Mouse (Mus musculus): ENCODE results near the gene H2-DMb2. TPM values are rescaled to one million over a fixed set of nuclear protein-coding genes. Genes with fewer than 3 reads are reported as not detected.

Gene H2-DMb2
- total and polyA plus RNA-seq, 2 experiments from 2014 or later = 0.38 TPM; not detected in 1

- no peaks in the 10 kb centered on the region for H3K36me3 ChIP-seq (replicated peaks; ENCODE audit: control insufficient read depth, insufficient read depth, low read length)
- peak overlapping the region; percentile 55 for H3K9ac ChIP-seq (replicated peaks; ENCODE audit: low read depth, low read length)
- H3K4me3 ChIP-seq (ENCODE audit: low read depth, low read length) = peak overlapping the region; percentile 63
- 7% methylated on average over 11 of the region's 11 CpGs for WGBS
- peaks cover 52% of the 10 kb centered on the region for H3K27me3 ChIP-seq (ENCODE audit: control insufficient read depth, insufficient read depth, low read length)
- no peaks in the 10 kb centered on the region for H3K4me1 ChIP-seq (ENCODE audit: control insufficient read depth, insufficient read depth)
- H3K27ac ChIP-seq (ENCODE audit: low read depth) = no peak overlapping the region
- DNase-seq (ENCODE audit: low spot score) (no peak), ATAC-seq (ENCODE audit: insufficient read depth, low read depth) (no peak)
- H3K4me2 ChIP-seq (ENCODE audit: low read depth, low read length) = peak overlapping the region; percentile 74
- no peak for TF ChIP-seq EP300 (IDR thresholded peaks at IDR 0.05; ENCODE audit: low read depth)
- no peak for TF ChIP-seq CTCF (IDR thresholded peaks at IDR 0.05; ENCODE audit: low read depth)
- no peaks in the 10 kb centered on the region for H3K9me3 ChIP-seq (replicated peaks; ENCODE audit: control insufficient read depth, low read length)
Measured at GRCm38 (mm10) chr17:34198521-34198912, 55.4 kb downstream of the H2-DMb2 start.

- DNase-seq (ENCODE audit: low spot score) = no peak
- Histone ChIP-seq H3K27ac (ENCODE audit: low read depth) (no peak overlapping the region), H3K9me3 (replicated peaks; ENCODE audit: control insufficient read depth, low read length) (no peaks in the 10 kb centered on the region), H3K4me1 (ENCODE audit: control insufficient read depth, insufficient read depth) (no peaks in the 10 kb centered on the region), H3K36me3 (replicated peaks; ENCODE audit: control insufficient read depth, insufficient read depth, low read length) (no peaks in the 10 kb centered on the region), H3K27me3 (ENCODE audit: control insufficient read depth, insufficient read depth, low read length) (peaks cover 45% of the 10 kb centered on the region), H3K4me2 (ENCODE audit: low read depth, low read length) (peak overlapping the region; percentile 74; the same call in 1 of the 2 replicates), H3K4me3 (ENCODE audit: low read depth, low read length) (peak overlapping the region; percentile 63; the same call in 1 of the 2 replicates), H3K9ac (replicated peaks; ENCODE audit: low read depth, low read length) (no peak overlapping the region; the same call in 1 of the 2 replicates)
- TF ChIP-seq CTCF (IDR thresholded peaks at IDR 0.05; ENCODE audit: low read depth) = no peak
- WGBS = 70% methylated on average over 12 of the region's 12 CpGs
- ATAC-seq (ENCODE audit: insufficient read depth, low read depth) = no peak
Measured at GRCm38 (mm10) chr17:34199050-34199619, 56.0 kb downstream of the H2-DMb2 start.

GRCm38 (mm10) chr17:34200047-34200446 is 56.9 kb downstream of the H2-DMb2 start:
- Histone ChIP-seq H3K27me3 (ENCODE audit: control insufficient read depth, insufficient read depth, low read length) (peaks cover 40% of the 10 kb centered on the region), H3K27ac (ENCODE audit: low read depth) (no peak overlapping the region), H3K9ac (replicated peaks; ENCODE audit: low read depth, low read length) (no peak overlapping the region), H3K9me3 (replicated peaks; ENCODE audit: control insufficient read depth, low read length) (no peaks in the 10 kb centered on the region), H3K4me3 (ENCODE audit: low read depth, low read length) (no peak overlapping the region), H3K4me1 (ENCODE audit: control insufficient read depth, insufficient read depth) (no peaks in the 10 kb centered on the region), H3K36me3 (replicated peaks; ENCODE audit: control insufficient read depth, insufficient read depth, low read length) (no peaks in the 10 kb centered on the region), H3K4me2 (ENCODE audit: low read depth, low read length) (no peak overlapping the region)
- 85% methylated on average over 10 of the region's 10 CpGs for WGBS
- DNase-seq (ENCODE audit: low spot score) = no peak
- TF ChIP-seq CTCF (IDR thresholded peaks at IDR 0.05; ENCODE audit: low read depth) = no peak
- TF ChIP-seq EP300 (IDR thresholded peaks at IDR 0.05; ENCODE audit: low read depth) = no peak
- ATAC-seq (ENCODE audit: insufficient read depth, low read depth) = no peak

DNA sequence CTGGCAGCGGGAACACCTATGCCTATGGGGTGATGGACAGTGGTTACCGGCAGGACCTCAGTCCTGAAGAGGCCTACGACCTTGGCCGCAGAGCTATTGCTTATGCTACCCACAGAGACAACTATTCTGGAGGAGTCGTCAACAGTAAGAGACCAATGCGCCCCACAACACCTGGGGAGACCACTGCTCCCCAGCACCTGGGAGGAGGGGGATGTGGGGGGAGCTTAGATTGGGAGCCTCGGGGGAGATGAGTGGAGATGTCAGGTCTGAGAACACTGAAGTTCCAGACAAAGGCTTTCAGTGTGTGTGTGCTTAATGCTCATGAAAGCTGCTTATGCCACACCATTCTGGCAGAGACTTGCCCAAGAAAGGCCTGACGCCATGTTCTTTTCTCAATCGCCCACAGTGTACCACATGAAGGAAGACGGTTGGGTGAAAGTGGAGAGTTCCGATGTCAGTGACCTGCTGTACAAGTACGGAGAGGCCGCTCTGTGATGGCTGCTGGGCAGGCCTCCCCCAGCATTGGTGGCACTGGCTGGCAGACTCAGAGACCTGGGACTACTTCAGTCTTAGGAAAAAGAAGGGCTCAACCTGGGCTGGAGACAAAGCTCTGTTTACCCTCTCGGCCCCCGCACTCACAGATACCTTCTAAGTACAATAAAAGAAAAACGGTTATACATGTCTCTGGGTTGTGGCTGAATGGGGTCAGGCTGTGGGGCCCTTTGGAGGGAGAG is 57.8 kb downstream of the H2-DMb2 start:
- Histone ChIP-seq H3K9ac (replicated peaks; ENCODE audit: low read depth, low read length) (no peak overlapping the region), H3K4me2 (ENCODE audit: low read depth, low read length) (peak overlapping the region; percentile 15; the same call in 1 of the 2 replicates), H3K27ac (ENCODE audit: low read depth) (peak overlapping the region; percentile 41; the same call in 1 of the 2 replicates), H3K4me1 (ENCODE audit: control insufficient read depth, insufficient read depth) (no peaks in the 10 kb centered on the region; the same call in 1 of the 2 replicates), H3K4me3 (ENCODE audit: low read depth, low read length) (no peak overlapping the region), H3K9me3 (replicated peaks; ENCODE audit: control insufficient read depth, low read length) (no peaks in the 10 kb centered on the region), H3K27me3 (ENCODE audit: control insufficient read depth, insufficient read depth, low read length) (peaks cover 33% of the 10 kb centered on the region), H3K36me3 (replicated peaks; ENCODE audit: control insufficient read depth, insufficient read depth, low read length) (no peaks in the 10 kb centered on the region)
- TF ChIP-seq EP300 (IDR thresholded peaks at IDR 0.05; ENCODE audit: low read depth) = no peak
- TF ChIP-seq CTCF (IDR thresholded peaks at IDR 0.05; ENCODE audit: low read depth) = no peak
- no peak for DNase-seq (ENCODE audit: low spot score)
- ATAC-seq (ENCODE audit: insufficient read depth, low read depth) = no peak
- 87% methylated on average over 16 of the region's 16 CpGs for WGBS

Other genes with a start within 250 kb of the H2-DMb2 start
Only the 30 nearest of the 31 such genes appear.
- gene Daxx, start 233.9 kb upstream of the H2-DMb2 start, total RNA-seq (2014; rRNA removed; ENCODE audit: low replicate concordance) = 15.2 and 19.3 TPM in 2 replicates
- 18.0 and 20.0 TPM in 2 replicates for gene Daxx, start 233.9 kb upstream of the H2-DMb2 start, polyA plus RNA-seq (2015; fragmentation: Nextera tagmentation; extraction: Ambion mirVana)
- gene Tapbp, start 227.4 kb upstream of the H2-DMb2 start, total RNA-seq (2014; rRNA removed; ENCODE audit: low replicate concordance) = 50.9 and 84.1 TPM in 2 replicates
- 47.6 and 51.3 TPM in 2 replicates for gene Tapbp, start 227.4 kb upstream of the H2-DMb2 start, polyA plus RNA-seq (2015; fragmentation: Nextera tagmentation; extraction: Ambion mirVana)
- 29.1 and 42.9 TPM in 2 replicates for gene Zbtb22, start 227.4 kb upstream of the H2-DMb2 start, total RNA-seq (2014; rRNA removed; ENCODE audit: low replicate concordance)
- 10.1 and 12.0 TPM in 2 replicates for gene Zbtb22, start 227.4 kb upstream of the H2-DMb2 start, polyA plus RNA-seq (2015; fragmentation: Nextera tagmentation; extraction: Ambion mirVana)
- 63.1 and 144 TPM in 2 replicates for gene Rgl2, start 213.8 kb upstream of the H2-DMb2 start, total RNA-seq (2014; rRNA removed; ENCODE audit: low replicate concordance)
- 21.1 and 21.9 TPM in 2 replicates for gene Rgl2, start 213.8 kb upstream of the H2-DMb2 start, polyA plus RNA-seq (2015; fragmentation: Nextera tagmentation; extraction: Ambion mirVana)
- gene Pfdn6, start 203.0 kb upstream of the H2-DMb2 start, total RNA-seq (2014; rRNA removed; ENCODE audit: low replicate concordance) = 28.6 and 77.4 TPM in 2 replicates
- gene Pfdn6, start 203.0 kb upstream of the H2-DMb2 start, polyA plus RNA-seq (2015; fragmentation: Nextera tagmentation; extraction: Ambion mirVana) = 123 and 128 TPM in 2 replicates
- 6.7 and 10.9 TPM in 2 replicates for gene Wdr46, start 202.6 kb upstream of the H2-DMb2 start, total RNA-seq (2014; rRNA removed; ENCODE audit: low replicate concordance)
- 8.9 and 11.1 TPM in 2 replicates for gene Wdr46, start 202.6 kb upstream of the H2-DMb2 start, polyA plus RNA-seq (2015; fragmentation: Nextera tagmentation; extraction: Ambion mirVana)
- 0.53 and 0.70 TPM in 2 replicates for gene B3galt4, start 191.8 kb upstream of the H2-DMb2 start, total RNA-seq (2014; rRNA removed; ENCODE audit: low replicate concordance)
- 5.5 and 6.1 TPM in 2 replicates for gene B3galt4, start 191.8 kb upstream of the H2-DMb2 start, polyA plus RNA-seq (2015; fragmentation: Nextera tagmentation; extraction: Ambion mirVana)
- 28.2 and 31.8 TPM in 2 replicates for gene Vps52, start 187.5 kb upstream of the H2-DMb2 start, total RNA-seq (2014; rRNA removed; ENCODE audit: low replicate concordance)
- gene Vps52, start 187.5 kb upstream of the H2-DMb2 start, polyA plus RNA-seq (2015; fragmentation: Nextera tagmentation; extraction: Ambion mirVana) = 27.8 TPM in 2 replicates
- gene Rps18, start 187.3 kb upstream of the H2-DMb2 start, total RNA-seq (2014; rRNA removed; ENCODE audit: low replicate concordance) = 1,548 and 1,735 TPM in 2 replicates
- gene Rps18, start 187.3 kb upstream of the H2-DMb2 start, polyA plus RNA-seq (2015; fragmentation: Nextera tagmentation; extraction: Ambion mirVana) = 845 and 880 TPM in 2 replicates
- gene H2-K1, start 143.0 kb upstream of the H2-DMb2 start, total RNA-seq (2014; rRNA removed; ENCODE audit: low replicate concordance) = 61.0 and 84.5 TPM in 2 replicates
- gene H2-K1, start 143.0 kb upstream of the H2-DMb2 start, polyA plus RNA-seq (2015; fragmentation: Nextera tagmentation; extraction: Ambion mirVana) = 42.9 and 48.4 TPM in 2 replicates
- gene Ring1, start 118.6 kb upstream of the H2-DMb2 start, total RNA-seq (2014; rRNA removed; ENCODE audit: low replicate concordance) = 22.5 and 48.5 TPM in 2 replicates
- 10.3 and 11.9 TPM in 2 replicates for gene Ring1, start 118.6 kb upstream of the H2-DMb2 start, polyA plus RNA-seq (2015; fragmentation: Nextera tagmentation; extraction: Ambion mirVana)
- gene H2-Ke6, start 115.2 kb upstream of the H2-DMb2 start, total RNA-seq (2014; rRNA removed; ENCODE audit: low replicate concordance) = 80.6 and 101 TPM in 2 replicates
- 58.5 and 64.6 TPM in 2 replicates for gene H2-Ke6, start 115.2 kb upstream of the H2-DMb2 start, polyA plus RNA-seq (2015; fragmentation: Nextera tagmentation; extraction: Ambion mirVana)
- 88.7 and 97.2 TPM in 2 replicates for gene Slc39a7, start 111.6 kb upstream of the H2-DMb2 start, total RNA-seq (2014; rRNA removed; ENCODE audit: low replicate concordance)
- 79.7 and 85.4 TPM in 2 replicates for gene Slc39a7, start 111.6 kb upstream of the H2-DMb2 start, polyA plus RNA-seq (2015; fragmentation: Nextera tagmentation; extraction: Ambion mirVana)
- gene Rxrb, start 111.5 kb upstream of the H2-DMb2 start, total RNA-seq (2014; rRNA removed; ENCODE audit: low replicate concordance) = 29.4 and 36.6 TPM in 2 replicates
- 28.4 and 31.2 TPM in 2 replicates for gene Rxrb, start 111.5 kb upstream of the H2-DMb2 start, polyA plus RNA-seq (2015; fragmentation: Nextera tagmentation; extraction: Ambion mirVana)
- gene Col11a2, start 103.9 kb upstream of the H2-DMb2 start, total RNA-seq (2014; rRNA removed; ENCODE audit: low replicate concordance) = 1.4 and 1.9 TPM in 2 replicates
- 0.25 and 0.29 TPM in 2 replicates for gene Col11a2, start 103.9 kb upstream of the H2-DMb2 start, polyA plus RNA-seq (2015; fragmentation: Nextera tagmentation; extraction: Ambion mirVana)
- not detected in 2 replicates for gene H2-Oa, start 51.0 kb upstream of the H2-DMb2 start, total RNA-seq (2014; rRNA removed; ENCODE audit: low replicate concordance)
- not detected in 2 replicates for gene H2-Oa, start 51.0 kb upstream of the H2-DMb2 start, polyA plus RNA-seq (2015; fragmentation: Nextera tagmentation; extraction: Ambion mirVana)
- 2.6 and 7.2 TPM in 2 replicates for gene H2-DMa, start 23.8 kb upstream of the H2-DMb2 start, total RNA-seq (2014; rRNA removed; ENCODE audit: low replicate concordance)
- gene H2-DMa, start 23.8 kb upstream of the H2-DMb2 start, polyA plus RNA-seq (2015; fragmentation: Nextera tagmentation; extraction: Ambion mirVana) = 4.2 and 4.6 TPM in 2 replicates
- gene Brd2, start 20.7 kb upstream of the H2-DMb2 start, total RNA-seq (2014; rRNA removed; ENCODE audit: low replicate concordance) = 83.2 and 87.5 TPM in 2 replicates
- gene Brd2, start 20.7 kb upstream of the H2-DMb2 start, polyA plus RNA-seq (2015; fragmentation: Nextera tagmentation; extraction: Ambion mirVana) = 33.4 and 38.4 TPM in 2 replicates
- 0.19 TPM in 1 of 2 replicates, not detected in the other for gene H2-DMb1, start 9.8 kb downstream of the H2-DMb2 start, total RNA-seq (2014; rRNA removed; ENCODE audit: low replicate concordance)
- gene H2-DMb1, start 9.8 kb downstream of the H2-DMb2 start, polyA plus RNA-seq (2015; fragmentation: Nextera tagmentation; extraction: Ambion mirVana) = 0.65 and 0.90 TPM in 2 replicates
- gene Tap1, start 44.2 kb downstream of the H2-DMb2 start, total RNA-seq (2014; rRNA removed; ENCODE audit: low replicate concordance) = 8.8 and 10.7 TPM in 2 replicates
- 2.7 and 3.7 TPM in 2 replicates for gene Tap1, start 44.2 kb downstream of the H2-DMb2 start, polyA plus RNA-seq (2015; fragmentation: Nextera tagmentation; extraction: Ambion mirVana)
- 2.9 and 6.3 TPM in 2 replicates for gene Psmb9, start 44.5 kb downstream of the H2-DMb2 start, total RNA-seq (2014; rRNA removed; ENCODE audit: low replicate concordance)
- gene Psmb9, start 44.5 kb downstream of the H2-DMb2 start, polyA plus RNA-seq (2015; fragmentation: Nextera tagmentation; extraction: Ambion mirVana) = 2.5 and 3.6 TPM in 2 replicates
- 9.7 and 11.0 TPM in 2 replicates for gene Psmb8, start 54.4 kb downstream of the H2-DMb2 start, total RNA-seq (2014; rRNA removed; ENCODE audit: low replicate concordance)
- 9.4 and 9.9 TPM in 2 replicates for gene Psmb8, start 54.4 kb downstream of the H2-DMb2 start, polyA plus RNA-seq (2015; fragmentation: Nextera tagmentation; extraction: Ambion mirVana)
- gene Tap2, start 60.2 kb downstream of the H2-DMb2 start, total RNA-seq (2014; rRNA removed; ENCODE audit: low replicate concordance) = 3.3 and 14.5 TPM in 2 replicates
- gene Tap2, start 60.2 kb downstream of the H2-DMb2 start, polyA plus RNA-seq (2015; fragmentation: Nextera tagmentation; extraction: Ambion mirVana) = 7.0 and 7.5 TPM in 2 replicates
- not detected in 2 replicates for gene H2-Ob, start 95.6 kb downstream of the H2-DMb2 start, total RNA-seq (2014; rRNA removed; ENCODE audit: low replicate concordance)
- 0.08 and 0.14 TPM in 2 replicates for gene H2-Ob, start 95.6 kb downstream of the H2-DMb2 start, polyA plus RNA-seq (2015; fragmentation: Nextera tagmentation; extraction: Ambion mirVana)
- gene H2-Ab1, start 114.4 kb downstream of the H2-DMb2 start, total RNA-seq (2014; rRNA removed; ENCODE audit: low replicate concordance) = 0.69 and 4.1 TPM in 2 replicates
- 2.0 and 3.6 TPM in 2 replicates for gene H2-Ab1, start 114.4 kb downstream of the H2-DMb2 start, polyA plus RNA-seq (2015; fragmentation: Nextera tagmentation; extraction: Ambion mirVana)
- gene H2-Aa, start 144.5 kb downstream of the H2-DMb2 start, total RNA-seq (2014; rRNA removed; ENCODE audit: low replicate concordance) = 5.8 TPM in 1 of 2 replicates, not detected in the other
- gene H2-Aa, start 144.5 kb downstream of the H2-DMb2 start, polyA plus RNA-seq (2015; fragmentation: Nextera tagmentation; extraction: Ambion mirVana) = 1.7 and 2.5 TPM in 2 replicates
- gene H2-Eb1, start 162.6 kb downstream of the H2-DMb2 start, total RNA-seq (2014; rRNA removed; ENCODE audit: low replicate concordance) = 1.2 TPM in 1 of 2 replicates, not detected in the other
- 4.1 and 4.4 TPM in 2 replicates for gene H2-Eb1, start 162.6 kb downstream of the H2-DMb2 start, polyA plus RNA-seq (2015; fragmentation: Nextera tagmentation; extraction: Ambion mirVana)
- not detected in 2 replicates for gene H2-Eb2, start 182.4 kb downstream of the H2-DMb2 start, total RNA-seq (2014; rRNA removed; ENCODE audit: low replicate concordance)
- gene H2-Eb2, start 182.4 kb downstream of the H2-DMb2 start, polyA plus RNA-seq (2015; fragmentation: Nextera tagmentation; extraction: Ambion mirVana) = not detected in 2 replicates
- not detected in 2 replicates for gene Btnl2, start 211.5 kb downstream of the H2-DMb2 start, total RNA-seq (2014; rRNA removed; ENCODE audit: low replicate concordance)
- not detected in 2 replicates for gene Btnl2, start 211.5 kb downstream of the H2-DMb2 start, polyA plus RNA-seq (2015; fragmentation: Nextera tagmentation; extraction: Ambion mirVana)
- gene Btnl1, start 233.8 kb downstream of the H2-DMb2 start, total RNA-seq (2014; rRNA removed; ENCODE audit: low replicate concordance) = not detected in 2 replicates
- gene Btnl1, start 233.8 kb downstream of the H2-DMb2 start, polyA plus RNA-seq (2015; fragmentation: Nextera tagmentation; extraction: Ambion mirVana) = not detected in 2 replicates

All from heart, postnatal 0 days (tissue).